Mouse (Mus musculus) megakaryocyte, embryonic 14.5 days (primary cell): ENCODE measurements around the gene Cmpk1.

Source experiments
- FLI1 ChIP-seq: IDR thresholded peaks from 2 replicates; pipeline ENCODE4 v1.6.1; 2012; ENCODE audit warnings: low read length, inconsistent platforms, mixed read lengths
- GATA1 ChIP-seq: IDR thresholded peaks from 3 replicates; pipeline ENCODE4 v1.6.1; 2012; ENCODE audit warnings: mixed read lengths, low read length, inconsistent platforms, borderline replicate concordance

GRCm38 (mm10) chr4:114917091-114917490, 70.0 kb downstream of the Cmpk1 start:
- TF ChIP-seq GATA1 (no peak), FLI1 (no peak)
